ENCODE assay signal across 20 mouse cellular contexts in genomic region chr8:128489351-128489750, GRCm38 (mm10).
DNase-seq lines count a peak whose midpoint lies in the region; ATAC-seq and TF ChIP-seq lines count a peak whose summit lies in the region.
"Had no signal": no experiment of that assay in that cellular context is flagged by ENCODE, and none has a peak within 500 bp of the region (broad histone marks: within the 10 kb centered on the region; RNA-seq: fewer than 3 reads in every experiment).

No protein-coding gene starts in this region.

- H3K4me2 ChIP-seq in heart, embryonic 16.5 days (ENCODE audit: low read depth, low read length): no peak overlapping the region
- no peak overlapping the region for H3K4me2 ChIP-seq in lung, embryonic 14.5 days
- no peak overlapping the region for H3K4me2 ChIP-seq in neural tube, embryonic 15.5 days
- H3K4me2 ChIP-seq: forebrain, embryonic 15.5 days; heart, embryonic 12.5 days; hindbrain, embryonic 14.5 days had no signal

- H3K9me3 ChIP-seq in heart, embryonic 16.5 days (replicated peaks; ENCODE audit: control insufficient read depth, low read length): no peaks in the 10 kb centered on the region
- H3K9me3 ChIP-seq in heart, embryonic 10.5 days: no peaks in the 10 kb centered on the region
- H3K9me3 ChIP-seq in lung, embryonic 14.5 days (ENCODE audit: low read depth, low read length): no peaks in the 10 kb centered on the region
- H3K9me3 ChIP-seq in neural tube, embryonic 15.5 days (replicated peaks): no peaks in the 10 kb centered on the region
- H3K9me3 ChIP-seq: forebrain, embryonic 15.5 days; heart, embryonic 12.5 days had no signal

- H3K9ac ChIP-seq in heart, embryonic 16.5 days (ENCODE audit: low read length): no peak overlapping the region
- no peak overlapping the region for H3K9ac ChIP-seq in lung, embryonic 14.5 days
- no peak overlapping the region for H3K9ac ChIP-seq in neural tube, embryonic 15.5 days (replicated peaks)
- H3K9ac ChIP-seq: forebrain, embryonic 15.5 days; heart, embryonic 12.5 days; hindbrain, embryonic 14.5 days; liver, embryonic 14.5 days had no signal

- H3K27me3 ChIP-seq in heart, embryonic 16.5 days (ENCODE audit: control insufficient read depth, insufficient read depth, low read length): no peaks in the 10 kb centered on the region
- no peaks in the 10 kb centered on the region for H3K27me3 ChIP-seq in heart, embryonic 10.5 days (ENCODE audit: insufficient read depth, poor library complexity, severe bottlenecking)
- H3K27me3 ChIP-seq in lung, embryonic 14.5 days (ENCODE audit: insufficient read depth, low read length): no peaks in the 10 kb centered on the region
- no peaks in the 10 kb centered on the region for H3K27me3 ChIP-seq in neural tube, embryonic 15.5 days (replicated peaks)
- H3K27me3 ChIP-seq: CH12.LX; forebrain, embryonic 15.5 days; heart, embryonic 12.5 days had no signal

- H3K27ac ChIP-seq in heart, embryonic 16.5 days (ENCODE audit: low read length): peak overlapping the region; percentile 11; the same call in 1 of the 2 replicates
- H3K27ac ChIP-seq in heart, embryonic 10.5 days: no peak overlapping the region
- H3K27ac ChIP-seq in lung, embryonic 14.5 days (ENCODE audit: low read depth): peak overlapping the region; percentile 4; the same call in 1 of the 2 replicates
- peak overlapping the region; percentile 41 for H3K27ac ChIP-seq in neural tube, embryonic 15.5 days (replicated peaks)
- H3K27ac ChIP-seq: forebrain, embryonic 15.5 days; liver, embryonic 14.5 days had no signal

- no peak for DNase-seq in heart, embryonic 10.5 days (ENCODE audit: low spot score)
- DNase-seq in lung, embryonic 14.5 days: no peak
- no peak for DNase-seq in lung, postnatal 25 days (ENCODE audit: low spot score)
- DNase-seq in spleen, postnatal 14 days (ENCODE audit: low spot score in 2 of 2): no peak
- DNase-seq: adrenal gland, postnatal 14 days; cerebellum, adult 9-10 months; gastrocnemius, postnatal 10 days; kidney, postnatal 10 days; right cerebral cortex, adult 18-20 months; spleen, adult 18-20 months; thymus, postnatal 14 days had no signal

- 88% methylated on average over 1 of the region's 1 CpGs for WGBS in heart, embryonic 16.5 days
- 89% methylated on average over 1 of the region's 1 CpGs for WGBS in heart, embryonic 10.5 days
- 90% methylated on average over 1 of the region's 1 CpGs for WGBS in lung, embryonic 14.5 days
- WGBS in neural tube, embryonic 15.5 days: 98% methylated on average over 1 of the region's 1 CpGs

- ATAC-seq in heart, embryonic 16.5 days (replicated peaks; ENCODE audit: extremely low read depth, insufficient read depth, low FRiP score): no peak
- ATAC-seq in lung, embryonic 14.5 days (ENCODE audit: insufficient read depth): no peak
- ATAC-seq in inflammation-experienced regulatory T-cells, adult 6 months: peak; percentile 51
- no peak for ATAC-seq in neural tube, embryonic 15.5 days (ENCODE audit: low FRiP score)
- ATAC-seq: forebrain, embryonic 15.5 days; midbrain, embryonic 16.5 days had no signal

- peaks cover 34% of the 10 kb centered on the region for H3K4me1 ChIP-seq in heart, embryonic 16.5 days (ENCODE audit: control insufficient read depth, insufficient read depth, low read length)
- peaks cover 29% of the 10 kb centered on the region for H3K4me1 ChIP-seq in heart, embryonic 10.5 days
- H3K4me1 ChIP-seq in lung, embryonic 14.5 days (ENCODE audit: insufficient read depth): peaks cover 9% of the 10 kb centered on the region
- H3K4me1 ChIP-seq in neural tube, embryonic 15.5 days: peaks cover 23% of the 10 kb centered on the region

- H3K4me3 ChIP-seq in heart, embryonic 16.5 days (ENCODE audit: low read length): no peak overlapping the region
- H3K4me3 ChIP-seq in heart, embryonic 10.5 days: no peak overlapping the region
- no peak overlapping the region for H3K4me3 ChIP-seq in lung, embryonic 14.5 days (ENCODE audit: low read depth, low read length)
- no peak overlapping the region for H3K4me3 ChIP-seq in neural tube, embryonic 15.5 days (replicated peaks)
- H3K4me3 ChIP-seq: forebrain, embryonic 15.5 days; heart, embryonic 12.5 days had no signal

- TF ChIP-seq CTCF in lung, embryonic 14.5 days (IDR thresholded peaks at IDR 0.05; ENCODE audit: low read depth): no peak

- peaks cover 42% of the 10 kb centered on the region for H3K36me3 ChIP-seq in heart, embryonic 16.5 days (ENCODE audit: control insufficient read depth, insufficient read depth)
- peaks cover 57% of the 10 kb centered on the region for H3K36me3 ChIP-seq in heart, embryonic 10.5 days
- peaks cover 34% of the 10 kb centered on the region for H3K36me3 ChIP-seq in lung, embryonic 14.5 days (ENCODE audit: insufficient read depth)
- peaks cover 24% of the 10 kb centered on the region; the same call in 1 of the 2 replicates for H3K36me3 ChIP-seq in neural tube, embryonic 15.5 days
